Mouse (Mus musculus) forebrain, postnatal 0 days (tissue): ENCODE data around the gene Myod1. TPM values are rescaled to one million over a fixed set of nuclear protein-coding genes. Genes with fewer than 3 reads are reported as not detected.

Experiments used
- ATAC-seq: fragments of 200-750 bp; cut with Nextera tagmentation; 2 replicates; pipeline ENCODE4 v1.8.0; 2017; ENCODE audit warnings: mild to moderate bottlenecking, moderate library complexity
- DNase-seq: peaks from one replicate; pipeline ENCODE4 v3.0.0-alpha.2; 2015
- H3K27ac ChIP-seq: fragments of 300-500 bp; sonication (generic); 2 replicates; pipeline ENCODE4 v1.5.1; 2014; ENCODE audit warnings: low read depth, mild to moderate bottlenecking, antibody characterized with exemption, low read length, moderate library complexity, mixed read lengths
- H3K27me3 ChIP-seq: fragments of 300-500 bp; sonication (generic); 2 replicates; pipeline ENCODE4 v1.6.1; 2014; ENCODE audit warnings: mild to moderate bottlenecking, low read length, mixed read lengths; ENCODE audit not compliant: insufficient read depth
- H3K36me3 ChIP-seq: fragments of 300-500 bp; sonication (generic); 2 replicates; pipeline ENCODE4 v1.6.1; 2014; ENCODE audit warnings: mild to moderate bottlenecking, moderate library complexity; ENCODE audit not compliant: insufficient read depth
- H3K4me1 ChIP-seq: fragments of 300-500 bp; sonication (generic); 2 replicates; pipeline ENCODE4 v1.6.1; 2014; ENCODE audit warnings: antibody characterized with exemption; ENCODE audit not compliant: insufficient read depth
- H3K4me2 ChIP-seq: fragments of 300-500 bp; sonication (generic); 2 replicates; pipeline ENCODE4 v1.6.1; 2014; ENCODE audit warnings: low read depth, mild to moderate bottlenecking, moderate library complexity
- H3K4me3 ChIP-seq: fragments of 300-500 bp; sonication (generic); 2 replicates; pipeline ENCODE4 v1.5.1; 2014; ENCODE audit warnings: low read depth, low read length, mixed read lengths
- H3K9ac ChIP-seq: fragments of 300-500 bp; sonication (generic); 2 replicates; pipeline ENCODE4 v1.6.1; 2014; ENCODE audit warnings: mild to moderate bottlenecking
- H3K9me3 ChIP-seq: fragments of 300-500 bp; sonication (generic); 2 replicates; pipeline ENCODE4 v1.6.1; 2016; ENCODE audit warnings: low read length
- CTCF ChIP-seq: sonication (generic); IDR thresholded peaks from 2 replicates; pipeline ENCODE4 v1.5.1; 2016; ENCODE audit warnings: antibody characterized with exemption, control low read depth, low read depth
- WGBS: fragments of 180-500 bp; shearing (Covaris S2); extraction: QIAGEN DNeasy Blood & Tissue Kit; methylation state at CpG from one replicate; pipeline ENCODE4 v1.1.7; 2014; 5-methylcytosine and 5-hydroxymethylcytosine counted together
- polyA plus RNA-seq: library from polyadenylated mRNA; unstranded; fragments of >200 nt; fragmentation: Nextera tagmentation; extraction: Ambion mirVana; gene quantifications from 2 replicates; pipeline ENCODE4 v1.2.1, GENCODE M21; 2015
- total RNA-seq: library from RNA; depleted of rRNA; stranded (reverse); fragments of >200 nt; gene quantifications from 2 replicates; pipeline ENCODE4 v1.2.3, GENCODE M21; 2014

Myod1 gene
- total and polyA plus RNA-seq, 2 experiments from 2014 or later, result not detected

DNA sequence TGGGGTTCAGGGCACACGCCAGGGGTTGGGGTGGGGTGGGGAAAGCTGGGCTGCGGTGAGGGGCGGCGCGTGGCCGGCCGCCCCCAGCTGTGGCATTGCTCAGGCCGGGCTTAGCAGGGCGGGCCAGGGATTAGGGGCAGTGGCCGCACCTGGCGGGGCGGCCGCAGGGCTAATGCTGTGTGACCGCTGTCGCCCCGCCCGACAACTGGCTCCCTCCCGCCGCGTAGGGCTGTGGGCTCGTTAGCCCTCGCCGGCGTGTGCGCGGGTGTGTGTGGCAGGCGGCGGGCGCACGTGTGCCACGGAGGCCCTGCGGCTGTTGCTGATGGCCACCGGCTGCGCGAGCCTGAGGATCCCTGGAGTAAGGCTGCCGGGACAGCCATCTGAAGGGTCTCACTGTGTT, 27.5 kb upstream of the Myod1 start:
- Histone ChIP-seq H3K4me1 (no peaks in the 10 kb centered on the region), H3K9me3 (no peaks in the 10 kb centered on the region), H3K9ac (no peak overlapping the region), H3K4me2 (peak overlapping the region; percentile 38), H3K36me3 (no peaks in the 10 kb centered on the region), H3K4me3 (peak overlapping the region; percentile 17), H3K27me3 (peaks cover 23% of the 10 kb centered on the region), H3K27ac (no peak overlapping the region)
- ATAC-seq, result no peak; the same call in 1 of the 2 replicates
- WGBS, result 1% methylated on average over 35 of the region's 36 CpGs
- no peak for TF ChIP-seq CTCF
- peak; percentile 8 for DNase-seq

DNA sequence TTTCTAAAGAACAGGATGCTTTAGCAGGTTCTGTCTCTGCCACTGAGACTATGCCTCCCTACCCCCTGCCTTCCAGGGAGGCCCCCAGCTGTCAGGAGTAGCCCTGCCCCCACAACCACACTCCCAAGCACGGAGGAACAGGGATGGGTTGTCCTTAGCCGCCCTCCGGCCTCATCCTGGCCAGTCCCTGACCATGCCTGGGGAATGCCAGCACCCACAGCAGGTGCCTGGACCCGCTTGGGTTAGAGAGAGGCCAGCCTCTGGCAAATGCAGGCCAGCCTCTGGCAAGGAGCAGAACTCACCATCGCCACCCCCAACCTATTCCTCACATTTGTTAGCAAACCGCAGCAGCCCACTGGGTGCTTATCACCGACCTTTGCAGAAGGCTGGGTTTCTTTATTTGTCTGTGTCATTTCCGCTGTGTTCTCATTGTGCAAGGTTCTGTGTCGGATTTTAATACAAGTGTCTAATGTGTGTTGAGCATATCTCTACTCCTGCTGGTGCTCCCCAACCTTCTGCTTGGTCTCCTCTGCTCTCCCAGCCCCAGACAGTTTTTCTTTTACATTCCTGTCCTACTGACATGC, 26.1 kb upstream of the Myod1 start:
- peaks cover 23% of the 10 kb centered on the region for H3K27me3 ChIP-seq
- no peak for TF ChIP-seq CTCF
- H3K4me1 ChIP-seq, result no peaks in the 10 kb centered on the region
- H3K36me3 ChIP-seq, result no peaks in the 10 kb centered on the region
- no peak overlapping the region for H3K27ac ChIP-seq
- H3K9ac ChIP-seq, result no peak overlapping the region
- no peak overlapping the region for H3K4me2 ChIP-seq
- DNase-seq, result no peak
- H3K9me3 ChIP-seq, result no peaks in the 10 kb centered on the region
- no peak overlapping the region for H3K4me3 ChIP-seq
- WGBS, result 53% methylated on average over 9 of the region's 9 CpGs
- ATAC-seq, result no peak

- 76% methylated on average over 2 of the region's 2 CpGs for WGBS
- Histone ChIP-seq H3K9me3 (no peaks in the 10 kb centered on the region), H3K4me2 (no peak overlapping the region), H3K27ac (no peak overlapping the region), H3K4me1 (no peaks in the 10 kb centered on the region), H3K36me3 (no peaks in the 10 kb centered on the region), H3K9ac (no peak overlapping the region), H3K27me3 (peaks cover 14% of the 10 kb centered on the region), H3K4me3 (no peak overlapping the region)
- DNase-seq (no peak), ATAC-seq (no peak)
- no peak for TF ChIP-seq CTCF
Measured at GRCm38 (mm10) chr7:46352748-46353147, 23.5 kb upstream of the Myod1 start.

- H3K36me3 ChIP-seq, result no peaks in the 10 kb centered on the region
- H3K4me3 ChIP-seq, result no peak overlapping the region
- H3K4me2 ChIP-seq, result no peak overlapping the region
- no peaks in the 10 kb centered on the region for H3K9me3 ChIP-seq
- TF ChIP-seq CTCF, result no peak
- no peak overlapping the region for H3K9ac ChIP-seq
- ATAC-seq (no peak), DNase-seq (no peak)
- 64% methylated on average over 8 of the region's 8 CpGs for WGBS
- H3K27ac ChIP-seq, result no peak overlapping the region
- peaks cover 10% of the 10 kb centered on the region for H3K27me3 ChIP-seq
- no peaks in the 10 kb centered on the region for H3K4me1 ChIP-seq
Measured at GRCm38 (mm10) chr7:46353216-46353615, 23.1 kb upstream of the Myod1 start.

GRCm38 (mm10) chr7:46353875-46354274, 22.4 kb upstream of the Myod1 start:
- ATAC-seq, result no peak
- TF ChIP-seq CTCF, result no peak
- Histone ChIP-seq H3K4me2 (no peak overlapping the region), H3K27me3 (peaks cover 5% of the 10 kb centered on the region; the same call in 1 of the 2 replicates), H3K36me3 (no peaks in the 10 kb centered on the region), H3K4me3 (no peak overlapping the region), H3K27ac (no peak overlapping the region), H3K9me3 (no peaks in the 10 kb centered on the region), H3K4me1 (no peaks in the 10 kb centered on the region), H3K9ac (no peak overlapping the region)
- DNase-seq, result no peak
- WGBS, result 70% methylated on average over 4 of the region's 4 CpGs

GRCm38 (mm10) chr7:46361776-46362175, 14.5 kb upstream of the Myod1 start:
- Histone ChIP-seq H3K36me3 (no peaks in the 10 kb centered on the region), H3K27ac (no peak overlapping the region), H3K4me2 (no peak overlapping the region), H3K4me3 (no peak overlapping the region), H3K9ac (no peak overlapping the region), H3K27me3 (no peaks in the 10 kb centered on the region), H3K4me1 (no peaks in the 10 kb centered on the region), H3K9me3 (no peaks in the 10 kb centered on the region)
- no peak for ATAC-seq
- DNase-seq, result no peak
- TF ChIP-seq CTCF, result no peak

DNA sequence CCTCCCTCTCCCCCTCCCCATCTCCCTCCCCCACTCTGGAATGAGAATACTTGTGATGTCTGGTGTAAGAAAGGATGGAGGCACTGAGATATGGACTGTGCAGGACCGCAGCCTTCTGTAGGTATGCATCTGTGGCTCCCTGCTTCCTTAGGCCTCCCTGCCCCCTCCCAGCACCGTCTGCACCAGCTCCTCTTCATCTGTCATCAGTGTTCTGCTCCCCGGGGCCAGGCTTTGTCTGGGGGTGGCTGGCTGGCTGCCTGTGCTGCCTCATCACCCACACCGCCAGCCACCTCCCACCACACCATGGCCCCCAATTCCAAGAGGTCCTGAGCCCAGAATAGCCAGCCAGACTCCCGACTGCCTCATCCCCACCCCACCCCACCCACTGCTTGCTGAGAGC, 12.1 kb upstream of the Myod1 start:
- H3K4me2 ChIP-seq, result no peak overlapping the region
- no peak overlapping the region for H3K9ac ChIP-seq
- no peaks in the 10 kb centered on the region for H3K9me3 ChIP-seq
- WGBS, result 42% methylated on average over 4 of the region's 5 CpGs
- H3K36me3 ChIP-seq, result no peaks in the 10 kb centered on the region
- H3K27me3 ChIP-seq, result no peaks in the 10 kb centered on the region
- no peak for ATAC-seq
- DNase-seq, result no peak
- H3K27ac ChIP-seq, result no peak overlapping the region
- H3K4me3 ChIP-seq, result no peak overlapping the region
- TF ChIP-seq CTCF, result no peak
- H3K4me1 ChIP-seq, result no peaks in the 10 kb centered on the region
